In genomic region chr19:34636933-34637557, GRCm38 (mm10) we compare ENCODE assay signal across 8 mouse cellular contexts. TPM values are rescaled to one million over a fixed set of nuclear protein-coding genes. Genes with fewer than 3 reads are reported as not detected.
DNase-seq lines count a peak whose midpoint lies in the region; ATAC-seq and TF ChIP-seq lines count a peak whose summit lies in the region.

No protein-coding gene starts in this region.

- no peak overlapping the region for H3K4me3 ChIP-seq in CH12.LX (replicated peaks in 1 of 3; ENCODE audit: low read depth in 2 of 3, low read length in 2 of 3, poor library complexity in 1 of 3)
- no peak overlapping the region for H3K4me3 ChIP-seq in forebrain, embryonic 12.5 days (replicated peaks)
- H3K4me3 ChIP-seq in liver, embryonic 16.5 days (ENCODE audit: low read depth, low read length): no peak overlapping the region
- H3K4me3 ChIP-seq in neural tube, embryonic 13.5 days: no peak overlapping the region

- dilution Hi-C loops in CH12.LX (cut with MboI; ENCODE audit: extremely low pct_ligation_motif_present, extremely low pct_unique_long_range_greater_than_20kb, low sequenced_read_pairs): no loop called here

- no peak overlapping the region for H3K4me2 ChIP-seq in CH12.LX (ENCODE audit: insufficient read depth, low read depth, poor library complexity, severe bottlenecking)
- no peak overlapping the region for H3K4me2 ChIP-seq in forebrain, embryonic 12.5 days
- H3K4me2 ChIP-seq in liver, embryonic 16.5 days (ENCODE audit: low read depth, low read length): no peak overlapping the region
- no peak overlapping the region for H3K4me2 ChIP-seq in neural tube, embryonic 13.5 days

- whole genome bisulfite sequencing in forebrain, embryonic 12.5 days: 14% methylated on average over 3 of the region's 3 CpGs
- 8% methylated on average over 3 of the region's 3 CpGs for WGBS in liver, embryonic 16.5 days (ENCODE audit: insufficient replicate concordance)
- 13% methylated on average over 3 of the region's 3 CpGs for WGBS in neural tube, embryonic 13.5 days

- in situ Hi-C loops in CH12.LX (cut with MboI; ENCODE audit: low pct_ligation_motif_present, low pct_unique_long_range_greater_than_20kb, low sequenced_read_pairs): no loop called here

- H3K27ac ChIP-seq in CH12.LX (ENCODE audit: insufficient read depth, low read depth): no peak overlapping the region
- no peak overlapping the region for H3K27ac ChIP-seq in forebrain, embryonic 12.5 days
- no peak overlapping the region for H3K27ac ChIP-seq in liver, embryonic 16.5 days (ENCODE audit: low read length)
- no peak overlapping the region for H3K27ac ChIP-seq in neural tube, embryonic 13.5 days (replicated peaks)

- DNase-seq in CH12.LX (ENCODE audit: extremely low read depth): peak; percentile 46
- peak; percentile 74 for DNase-seq in adrenal gland, postnatal 14 days
- peak; percentile 75 for DNase-seq in heart, postnatal 4 days
- DNase-seq in layer of hippocampus, adult 11-12 months (ENCODE audit: low spot score): peak; percentile 77
- DNase-seq in thymus, postnatal 0 days (ENCODE audit: low spot score): peak; percentile 45

- H3K36me3 ChIP-seq in CH12.LX (replicated peaks in 1 of 2; ENCODE audit: control insufficient read depth in 1 of 2, insufficient read depth in 1 of 2, low read length in 1 of 2): no peaks in the 10 kb centered on the region
- H3K36me3 ChIP-seq in forebrain, embryonic 12.5 days (replicated peaks): no peaks in the 10 kb centered on the region
- no peaks in the 10 kb centered on the region for H3K36me3 ChIP-seq in liver, embryonic 16.5 days (ENCODE audit: control insufficient read depth, insufficient read depth)
- H3K36me3 ChIP-seq in neural tube, embryonic 13.5 days: no peaks in the 10 kb centered on the region

- TF ChIP-seq RAD21 in CH12.LX (IDR thresholded peaks at IDR 0.05; ENCODE audit: low read depth, low read length): peak; percentile 86

- TF ChIP-seq CTCF in CH12.LX (conservative IDR thresholded peaks at IDR 0.05 in 1 of 2, IDR thresholded peaks at IDR 0.05 in 1 of 2; ENCODE audit: low read depth in 2 of 2, low read length in 2 of 2): peak; percentile 64 to 83

- peaks cover 4 to 26% of the 10 kb centered on the region in 2 experiments; a peak in 3 of 4 replicates for H3K4me1 ChIP-seq in CH12.LX (ENCODE audit: control insufficient read depth in 1 of 2, insufficient read depth in 2 of 2)
- H3K4me1 ChIP-seq in forebrain, embryonic 12.5 days: no peaks in the 10 kb centered on the region
- H3K4me1 ChIP-seq in liver, embryonic 16.5 days (ENCODE audit: control insufficient read depth, low read depth, low read length): no peaks in the 10 kb centered on the region; the same call in none of the 2 replicates
- no peaks in the 10 kb centered on the region for H3K4me1 ChIP-seq in neural tube, embryonic 13.5 days (replicated peaks)

- H3K79me2 ChIP-seq in CH12.LX (replicated peaks; ENCODE audit: control insufficient read depth, extremely low read depth, insufficient read depth, poor library complexity, severe bottlenecking): no peaks in the 10 kb centered on the region

- no peak for TF ChIP-seq POLR2A in CH12.LX (IDR thresholded peaks at IDR 0.05; ENCODE audit: low read depth, low read length)

- no peak for TF ChIP-seq EP300 in CH12.LX (IDR thresholded peaks at IDR 0.05; ENCODE audit: low read length)

- ATAC-seq in forebrain, embryonic 12.5 days (ENCODE audit: low FRiP score): peak; percentile 75
- peak; percentile 50 for ATAC-seq in liver, embryonic 16.5 days (ENCODE audit: low read depth)
- peak; percentile 75; the same call in 1 of the 2 replicates for ATAC-seq in neural tube, embryonic 13.5 days (ENCODE audit: low read depth)

- no peak overlapping the region for H3K9ac ChIP-seq in CH12.LX (ENCODE audit: insufficient read depth, low read depth)
- no peak overlapping the region for H3K9ac ChIP-seq in forebrain, embryonic 12.5 days
- H3K9ac ChIP-seq in liver, embryonic 16.5 days (ENCODE audit: low read depth, low read length): no peak overlapping the region
- no peak overlapping the region for H3K9ac ChIP-seq in neural tube, embryonic 13.5 days

- no peaks in the 10 kb centered on the region for H3K27me3 ChIP-seq in CH12.LX (replicated peaks)
- H3K27me3 ChIP-seq in forebrain, embryonic 12.5 days: no peaks in the 10 kb centered on the region
- no peaks in the 10 kb centered on the region for H3K27me3 ChIP-seq in liver, embryonic 16.5 days (ENCODE audit: control insufficient read depth, insufficient read depth, low read depth, low read length)
- H3K27me3 ChIP-seq in neural tube, embryonic 13.5 days: no peaks in the 10 kb centered on the region

- H3K9me3 ChIP-seq in CH12.LX (replicated peaks; ENCODE audit: low read length): no peaks in the 10 kb centered on the region
- no peaks in the 10 kb centered on the region for H3K9me3 ChIP-seq in forebrain, embryonic 12.5 days
- H3K9me3 ChIP-seq in liver, embryonic 16.5 days (replicated peaks; ENCODE audit: control insufficient read depth, low read length): no peaks in the 10 kb centered on the region
- no peaks in the 10 kb centered on the region for H3K9me3 ChIP-seq in neural tube, embryonic 13.5 days

TF ChIP-seq in CH12.LX, 34 proteins besides CTCF, POLR2A, EP300 and RAD21:
- TF ChIP-seq CHD2 (IDR thresholded peaks at IDR 0.05; ENCODE audit: low read length) (no peak), SMC3 (IDR thresholded peaks at IDR 0.05; ENCODE audit: low read depth, low read length) (peak; percentile 83), MEF2A (IDR thresholded peaks at IDR 0.05; ENCODE audit: borderline replicate concordance, low read depth, low read length) (peak; percentile 19; the same call in 1 of the 2 replicates), BHLHE40 (IDR thresholded peaks at IDR 0.05; ENCODE audit: low read depth, low read length) (no peak), ZC3H11A (IDR thresholded peaks at IDR 0.05; ENCODE audit: low read depth, low read length) (peak; percentile 24; the same call in 1 of the 2 replicates)

RNA-seq across cellular contexts. Expression of gene Ifit1bl2, which starts 3.5 kb away (rescaled TPM):
- total RNA-seq in CH12.LX (2012; rRNA removed): not detected in 2 replicates
- 0.08 TPM in 2 replicates for total RNA-seq in CH12.LX (2014; rRNA removed)
- 0.15 and 0.24 TPM in 2 replicates for polyA plus RNA-seq in CH12.LX (2012; ENCODE audit: insufficient read length, low read depth)
- total RNA-seq in adrenal gland, postnatal 14 days (2021): 0.11 and 0.15 TPM in 2 replicates
- polyA plus RNA-seq in forebrain, embryonic 12.5 days (2016; fragmentation: Nextera tagmentation; extraction: Ambion mirVana): not detected in 2 replicates
- total RNA-seq in heart, postnatal 4 days (2021): under 1 TPM; 0.43 to 0.81 TPM
- 0.09 and 0.30 TPM in 2 replicates for polyA plus RNA-seq in liver, embryonic 16.5 days (2015; fragmentation: Nextera tagmentation; extraction: Ambion mirVana)
- 0.18 TPM in 1 of 2 replicates, not detected in the other for polyA plus RNA-seq in neural tube, embryonic 13.5 days (2015; fragmentation: Nextera tagmentation; extraction: Ambion mirVana)
- polyA plus RNA-seq in thymus, postnatal 0 days (2015; fragmentation: Nextera tagmentation; extraction: Ambion mirVana): 0.14 and 0.21 TPM in 2 replicates

RNA-seq across cellular contexts. Expression of gene Ifit1, which starts 3.6 kb away (rescaled TPM):
- total RNA-seq in CH12.LX (2012; rRNA removed): 0.25 TPM in 2 replicates
- 1.4 and 1.8 TPM in 2 replicates for total RNA-seq in CH12.LX (2014; rRNA removed)
- 2.3 and 2.5 TPM in 2 replicates for polyA plus RNA-seq in CH12.LX (2012; ENCODE audit: insufficient read length, low read depth)
- total RNA-seq in adrenal gland, postnatal 14 days (2021): 2.0 and 3.6 TPM in 2 replicates
- 0.11 and 0.17 TPM in 2 replicates for polyA plus RNA-seq in forebrain, embryonic 12.5 days (2016; fragmentation: Nextera tagmentation; extraction: Ambion mirVana)
- under 1 TPM; 0.17 to 0.25 TPM for total RNA-seq in heart, postnatal 4 days (2021)
- 0.77 and 0.81 TPM in 2 replicates for polyA plus RNA-seq in liver, embryonic 16.5 days (2015; fragmentation: Nextera tagmentation; extraction: Ambion mirVana)
- 0.32 and 0.75 TPM in 2 replicates for polyA plus RNA-seq in neural tube, embryonic 13.5 days (2015; fragmentation: Nextera tagmentation; extraction: Ambion mirVana)
- 21.5 and 27.1 TPM in 2 replicates for polyA plus RNA-seq in thymus, postnatal 0 days (2015; fragmentation: Nextera tagmentation; extraction: Ambion mirVana)

RNA-seq across cellular contexts. Expression of gene Ifit3b, which starts 29.3 kb away (rescaled TPM):
- not detected in 2 replicates for total RNA-seq in CH12.LX (2012; rRNA removed)
- not detected in 2 replicates for total RNA-seq in CH12.LX (2014; rRNA removed)
- polyA plus RNA-seq in CH12.LX (2012; ENCODE audit: insufficient read length, low read depth): not detected in 2 replicates
- 1.4 and 1.6 TPM in 2 replicates for total RNA-seq in adrenal gland, postnatal 14 days (2021)
- polyA plus RNA-seq in forebrain, embryonic 12.5 days (2016; fragmentation: Nextera tagmentation; extraction: Ambion mirVana): 0.09 TPM in 1 of 2 replicates, not detected in the other
- total RNA-seq in heart, postnatal 4 days (2021): under 1 TPM in 1 of 2 experiments, not detected in 1; 0.45 TPM
- 0.28 and 0.41 TPM in 2 replicates for polyA plus RNA-seq in liver, embryonic 16.5 days (2015; fragmentation: Nextera tagmentation; extraction: Ambion mirVana)
- 0.35 TPM in 1 of 2 replicates, not detected in the other for polyA plus RNA-seq in neural tube, embryonic 13.5 days (2015; fragmentation: Nextera tagmentation; extraction: Ambion mirVana)
- polyA plus RNA-seq in thymus, postnatal 0 days (2015; fragmentation: Nextera tagmentation; extraction: Ambion mirVana): 6.6 and 7.7 TPM in 2 replicates

RNA-seq across cellular contexts. Expression of gene Ifit1bl1, which starts 35.3 kb away (rescaled TPM):
- total RNA-seq in CH12.LX (2012; rRNA removed): not detected in 2 replicates
- 0.09 TPM in 1 of 2 replicates, not detected in the other for total RNA-seq in CH12.LX (2014; rRNA removed)
- polyA plus RNA-seq in CH12.LX (2012; ENCODE audit: insufficient read length, low read depth): 0.15 and 0.26 TPM in 2 replicates
- total RNA-seq in adrenal gland, postnatal 14 days (2021): 0.26 and 0.60 TPM in 2 replicates
- polyA plus RNA-seq in forebrain, embryonic 12.5 days (2016; fragmentation: Nextera tagmentation; extraction: Ambion mirVana): 0.14 and 0.36 TPM in 2 replicates
- 1 to 10 TPM; 1.8 to 2.2 TPM for total RNA-seq in heart, postnatal 4 days (2021)
- 0.09 and 0.16 TPM in 2 replicates for polyA plus RNA-seq in liver, embryonic 16.5 days (2015; fragmentation: Nextera tagmentation; extraction: Ambion mirVana)
- 0.75 and 0.79 TPM in 2 replicates for polyA plus RNA-seq in neural tube, embryonic 13.5 days (2015; fragmentation: Nextera tagmentation; extraction: Ambion mirVana)
- 1.5 and 2.4 TPM in 2 replicates for polyA plus RNA-seq in thymus, postnatal 0 days (2015; fragmentation: Nextera tagmentation; extraction: Ambion mirVana)

RNA-seq across cellular contexts. Expression of gene Ifit3, which starts 53.7 kb away (rescaled TPM):
- total RNA-seq in CH12.LX (2012; rRNA removed) (0.08 and 0.13 TPM in 2 replicates), CH12.LX (2014; rRNA removed) (0.65 and 1.0 TPM in 2 replicates)
- polyA plus RNA-seq in CH12.LX (2012; ENCODE audit: insufficient read length, low read depth): 0.87 and 1.0 TPM in 2 replicates
- total RNA-seq in adrenal gland, postnatal 14 days (2021): 3.6 and 8.2 TPM in 2 replicates
- polyA plus RNA-seq in forebrain, embryonic 12.5 days (2016; fragmentation: Nextera tagmentation; extraction: Ambion mirVana): 0.24 and 0.26 TPM in 2 replicates
- under 1 TPM; 0.50 to 0.54 TPM for total RNA-seq in heart, postnatal 4 days (2021)
- 1.1 and 1.9 TPM in 2 replicates for polyA plus RNA-seq in liver, embryonic 16.5 days (2015; fragmentation: Nextera tagmentation; extraction: Ambion mirVana)
- polyA plus RNA-seq in neural tube, embryonic 13.5 days (2015; fragmentation: Nextera tagmentation; extraction: Ambion mirVana): 0.61 and 2.1 TPM in 2 replicates
- 32.1 and 40.7 TPM in 2 replicates for polyA plus RNA-seq in thymus, postnatal 0 days (2015; fragmentation: Nextera tagmentation; extraction: Ambion mirVana)
